Mouse (Mus musculus): ENCODE measurements around the gene Pkdrej. TPM values are rescaled to one million over a fixed set of nuclear protein-coding genes. Genes with fewer than 3 reads are reported as not detected.
"Not testable (repeated sequence)": the region's sequence is repeated elsewhere in the genome, so short reads cannot be mapped to it uniquely, and the experiment has no call there.

Pkdrej gene
- 0.14 and 0.21 TPM in 2 replicates for polyA plus RNA-seq (2014; fragmentation: Nextera tagmentation; extraction: Ambion mirVana)

- ATAC-seq (ENCODE audit: insufficient number of reproducible peaks, low FRiP score, low TSS enrichment, low read depth) = peak; percentile 65; the same call in 1 of the 2 replicates
- H3K27me3 ChIP-seq (ENCODE audit: control insufficient read depth, insufficient read depth, low read length) = peaks cover 5% of the 10 kb centered on the region; the same call in 1 of the 2 replicates
- no peak within 1 kb of the TSS for H3K27ac ChIP-seq (replicated peaks; ENCODE audit: low read depth, low read length)
- peak within 1 kb of the TSS; percentile 45 for H3K4me3 ChIP-seq (ENCODE audit: low read depth, low read length)
- peak; percentile 64 for DNase-seq (ENCODE audit: low spot score)
- H3K9me3 ChIP-seq (ENCODE audit: control insufficient read depth, low read length) = no peaks in the 10 kb centered on the region; the same call in none of the 2 replicates
- H3K4me2 ChIP-seq (ENCODE audit: low read depth, severe bottlenecking) = peak within 1 kb of the TSS; percentile 95
- no peaks in the 10 kb centered on the region for H3K36me3 ChIP-seq (ENCODE audit: control insufficient read depth, insufficient read depth, low read length)
- H3K9ac ChIP-seq (ENCODE audit: low read length) = peak within 1 kb of the TSS; percentile 65
- WGBS = 3% methylated on average over 53 of the region's 65 CpGs
- H3K4me1 ChIP-seq (ENCODE audit: control insufficient read depth, insufficient read depth, low read length) = no peaks in the 10 kb centered on the region
Observed at GRCm38 (mm10) chr15:85821203-85822010, at the start of gene Pkdrej. TSS of gene Pkdrej (minus strand) at chr15:85821734.

DNA sequence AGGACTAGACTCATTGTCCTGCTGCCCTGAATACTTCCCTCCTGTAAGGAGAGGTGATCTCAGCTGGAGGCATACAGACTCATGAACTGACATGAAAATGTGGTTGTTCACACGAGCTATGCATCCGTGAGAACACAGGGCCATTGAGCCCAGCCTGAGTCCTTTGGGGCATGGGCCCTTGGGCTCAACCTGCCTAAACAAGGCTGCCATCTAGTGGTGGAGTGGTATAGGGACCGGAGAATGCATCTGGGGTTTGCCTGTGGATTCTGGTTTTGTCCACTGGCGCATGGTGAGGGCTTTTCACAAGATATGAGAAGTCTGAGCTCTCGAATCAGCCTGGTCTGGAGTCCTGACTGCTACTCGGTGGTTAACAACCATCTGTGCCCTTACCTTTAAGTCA is 46.2 kb upstream of the Pkdrej start:
- Histone ChIP-seq H3K27ac (replicated peaks; ENCODE audit: low read depth, low read length) (no peak overlapping the region), H3K4me1 (ENCODE audit: control insufficient read depth, insufficient read depth, low read length) (no peaks in the 10 kb centered on the region), H3K36me3 (ENCODE audit: control insufficient read depth, insufficient read depth, low read length) (peaks cover 35% of the 10 kb centered on the region), H3K9ac (ENCODE audit: low read length) (no peak overlapping the region), H3K9me3 (ENCODE audit: control insufficient read depth, low read length) (no peaks in the 10 kb centered on the region), H3K4me3 (ENCODE audit: low read depth, low read length) (no peak overlapping the region), H3K4me2 (ENCODE audit: low read depth, severe bottlenecking) (no peak overlapping the region), H3K27me3 (ENCODE audit: control insufficient read depth, insufficient read depth, low read length) (no peaks in the 10 kb centered on the region)
- 57% methylated on average over 6 of the region's 6 CpGs for WGBS
- ATAC-seq (ENCODE audit: insufficient number of reproducible peaks, low FRiP score, low TSS enrichment, low read depth) (no peak), DNase-seq (ENCODE audit: low spot score) (peak; percentile 73)

DNA sequence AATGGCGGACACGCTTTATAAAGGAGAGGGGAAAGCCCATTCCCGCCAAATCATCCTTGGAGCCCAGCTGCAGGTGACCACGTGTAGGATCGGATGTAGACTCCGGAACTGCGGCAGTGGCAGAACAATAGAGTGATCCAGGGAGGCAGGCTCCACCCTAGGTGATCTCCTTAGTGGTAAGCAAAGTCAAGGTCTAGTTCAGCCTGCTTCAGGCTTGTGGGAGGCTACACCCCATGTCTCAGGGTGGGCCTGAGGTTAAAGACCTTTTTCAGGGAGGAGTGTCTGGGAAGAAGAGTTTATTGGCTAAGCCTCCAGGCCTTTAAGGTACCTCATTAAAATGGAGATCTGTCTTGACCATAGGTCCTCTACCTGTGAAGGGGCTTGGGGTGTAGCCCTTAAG is 44.4 kb upstream of the Pkdrej start:
- H3K36me3 ChIP-seq (ENCODE audit: control insufficient read depth, insufficient read depth, low read length) = peaks cover 27% of the 10 kb centered on the region
- not testable (repeated sequence) for H3K27ac ChIP-seq (replicated peaks; ENCODE audit: low read depth, low read length); H3K9me3 ChIP-seq (ENCODE audit: control insufficient read depth, low read length); H3K4me3 ChIP-seq (ENCODE audit: low read depth, low read length); H3K27me3 ChIP-seq (ENCODE audit: control insufficient read depth, insufficient read depth, low read length); DNase-seq (ENCODE audit: low spot score); H3K4me2 ChIP-seq (ENCODE audit: low read depth, severe bottlenecking); H3K4me1 ChIP-seq (ENCODE audit: control insufficient read depth, insufficient read depth, low read length); ATAC-seq (ENCODE audit: insufficient number of reproducible peaks, low FRiP score, low TSS enrichment, low read depth); H3K9ac ChIP-seq (ENCODE audit: low read length)
- 93% methylated on average over 7 of the region's 7 CpGs for WGBS

- Histone ChIP-seq H3K9ac (ENCODE audit: low read length) (peak within 1 kb of the TSS; percentile 77), H3K4me2 (ENCODE audit: low read depth, severe bottlenecking) (peak within 1 kb of the TSS; percentile 87), H3K27me3 (ENCODE audit: control insufficient read depth, insufficient read depth, low read length) (no peaks in the 10 kb centered on the region), H3K27ac (replicated peaks; ENCODE audit: low read depth, low read length) (peak within 1 kb of the TSS; percentile 43; the same call in 1 of the 2 replicates), H3K9me3 (ENCODE audit: control insufficient read depth, low read length) (no peaks in the 10 kb centered on the region), H3K4me3 (ENCODE audit: low read depth, low read length) (peak within 1 kb of the TSS; percentile 74), H3K36me3 (ENCODE audit: control insufficient read depth, insufficient read depth, low read length) (peaks cover 16% of the 10 kb centered on the region), H3K4me1 (ENCODE audit: control insufficient read depth, insufficient read depth, low read length) (peaks cover 6% of the 10 kb centered on the region)
- under 1% methylated on average over 42 of the region's 42 CpGs for WGBS
- DNase-seq (ENCODE audit: low spot score) (peak; percentile 95), ATAC-seq (ENCODE audit: insufficient number of reproducible peaks, low FRiP score, low TSS enrichment, low read depth) (peak; percentile 97)
Observed at GRCm38 (mm10) chr15:85859490-85860031, 38.0 kb upstream of the Pkdrej start, which contains the start of gene Gtse1. TSS of gene Gtse1 (plus strand) at chr15:85859745.

DNA sequence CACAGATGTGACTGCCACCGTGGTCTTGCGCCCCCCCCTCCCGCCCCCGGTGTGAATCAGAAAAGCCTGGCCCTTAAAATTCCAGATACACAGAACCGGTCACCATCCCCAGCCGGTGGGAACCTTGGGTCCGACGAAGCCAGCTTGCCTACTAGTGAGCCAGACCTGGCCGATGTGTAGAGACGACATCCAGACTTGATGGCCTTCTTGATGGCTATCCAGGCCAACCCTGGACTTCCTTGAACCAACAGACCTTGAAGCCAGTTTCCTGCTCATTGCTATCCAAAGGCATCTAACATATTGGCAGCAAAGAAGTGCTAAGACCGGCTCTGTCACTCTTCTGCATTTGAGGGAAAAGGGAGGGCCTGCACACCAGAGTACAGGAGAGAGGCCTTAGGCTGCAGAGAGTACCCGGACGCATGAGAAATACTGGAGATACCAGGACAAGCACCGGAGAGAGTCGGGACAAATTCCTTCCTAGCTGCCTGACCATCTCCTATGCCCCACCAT is 37.5 kb upstream of the Pkdrej start:
- ATAC-seq (ENCODE audit: insufficient number of reproducible peaks, low FRiP score, low TSS enrichment, low read depth) (no peak; the same call in 1 of the 2 replicates), DNase-seq (ENCODE audit: low spot score) (no peak)
- Histone ChIP-seq H3K9ac (ENCODE audit: low read length) (peak overlapping the region; percentile 75), H3K4me3 (ENCODE audit: low read depth, low read length) (peak overlapping the region; percentile 74), H3K27ac (replicated peaks; ENCODE audit: low read depth, low read length) (no peak overlapping the region; the same call in 1 of the 2 replicates), H3K9me3 (ENCODE audit: control insufficient read depth, low read length) (no peaks in the 10 kb centered on the region), H3K27me3 (ENCODE audit: control insufficient read depth, insufficient read depth, low read length) (no peaks in the 10 kb centered on the region), H3K4me1 (ENCODE audit: control insufficient read depth, insufficient read depth, low read length) (peaks cover 6% of the 10 kb centered on the region), H3K36me3 (ENCODE audit: control insufficient read depth, insufficient read depth, low read length) (peaks cover 14% of the 10 kb centered on the region), H3K4me2 (ENCODE audit: low read depth, severe bottlenecking) (peak overlapping the region; percentile 87)
- 11% methylated on average over 15 of the region's 15 CpGs for whole genome bisulfite sequencing

DNA sequence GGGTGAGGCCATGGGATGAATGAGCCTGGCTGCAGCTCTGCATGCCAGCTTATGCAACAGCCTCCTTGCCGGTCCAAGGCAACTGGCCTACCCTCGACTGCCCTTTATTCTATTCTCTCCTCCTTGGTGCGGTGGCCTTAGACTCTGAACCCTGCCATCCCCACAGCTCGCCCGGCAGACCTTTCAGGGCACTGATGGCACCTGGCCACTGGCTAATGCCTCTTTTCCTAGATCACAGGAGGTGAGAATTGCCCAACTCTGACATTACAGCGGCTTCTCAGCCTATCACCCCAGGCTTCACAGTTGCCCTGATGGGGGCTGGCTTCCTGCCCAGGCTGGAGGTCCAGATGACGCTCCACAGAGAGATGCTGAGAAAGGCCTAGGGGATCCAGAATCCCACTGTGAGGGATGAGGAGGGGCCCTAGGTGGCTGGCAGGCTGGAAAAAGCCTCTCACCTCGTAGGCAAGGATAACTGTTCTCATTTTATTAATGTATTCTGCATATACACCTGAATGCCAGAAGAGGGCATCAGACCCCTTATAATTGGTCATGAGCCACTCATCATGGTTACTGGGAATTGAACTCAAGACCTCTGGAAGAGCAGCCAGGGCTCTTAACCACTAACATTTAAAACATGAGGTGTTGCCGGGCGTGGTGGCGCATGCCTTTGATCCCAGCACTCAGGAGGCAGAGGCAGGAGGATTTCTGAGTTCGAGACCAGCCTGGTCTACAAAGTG is 30.3 kb upstream of the Pkdrej start:
- DNase-seq (ENCODE audit: low spot score) = no peak
- H3K27ac ChIP-seq (replicated peaks; ENCODE audit: low read depth, low read length) = no peak overlapping the region
- no peak overlapping the region for H3K4me2 ChIP-seq (ENCODE audit: low read depth, severe bottlenecking)
- H3K27me3 ChIP-seq (ENCODE audit: control insufficient read depth, insufficient read depth, low read length) = no peaks in the 10 kb centered on the region
- ATAC-seq (ENCODE audit: insufficient number of reproducible peaks, low FRiP score, low TSS enrichment, low read depth) = no peak
- 79% methylated on average over 12 of the region's 12 CpGs for WGBS
- H3K4me3 ChIP-seq (ENCODE audit: low read depth, low read length) = no peak overlapping the region
- no peak overlapping the region for H3K9ac ChIP-seq (ENCODE audit: low read length)
- no peaks in the 10 kb centered on the region for H3K9me3 ChIP-seq (ENCODE audit: control insufficient read depth, low read length)
- no peaks in the 10 kb centered on the region for H3K4me1 ChIP-seq (ENCODE audit: control insufficient read depth, insufficient read depth, low read length)
- no peaks in the 10 kb centered on the region; the same call in 1 of the 2 replicates for H3K36me3 ChIP-seq (ENCODE audit: control insufficient read depth, insufficient read depth, low read length)

GRCm38 (mm10) chr15:85845071-85845470 is 23.5 kb upstream of the Pkdrej start:
- H3K27me3 ChIP-seq (ENCODE audit: control insufficient read depth, insufficient read depth, low read length) = no peaks in the 10 kb centered on the region
- no peaks in the 10 kb centered on the region for H3K9me3 ChIP-seq (ENCODE audit: control insufficient read depth, low read length)
- H3K4me1 ChIP-seq (ENCODE audit: control insufficient read depth, insufficient read depth, low read length) = no peaks in the 10 kb centered on the region
- no peak overlapping the region for H3K4me3 ChIP-seq (ENCODE audit: low read depth, low read length)
- ATAC-seq (ENCODE audit: insufficient number of reproducible peaks, low FRiP score, low TSS enrichment, low read depth) (no peak), DNase-seq (ENCODE audit: low spot score) (no peak)
- H3K4me2 ChIP-seq (ENCODE audit: low read depth, severe bottlenecking) = no peak overlapping the region
- H3K27ac ChIP-seq (replicated peaks; ENCODE audit: low read depth, low read length) = no peak overlapping the region
- no peak overlapping the region for H3K9ac ChIP-seq (ENCODE audit: low read length)
- H3K36me3 ChIP-seq (ENCODE audit: control insufficient read depth, insufficient read depth, low read length) = no peaks in the 10 kb centered on the region

- Histone ChIP-seq H3K9me3 (ENCODE audit: control insufficient read depth, low read length) (no peaks in the 10 kb centered on the region), H3K9ac (ENCODE audit: low read length) (no peak overlapping the region), H3K27me3 (ENCODE audit: control insufficient read depth, insufficient read depth, low read length) (no peaks in the 10 kb centered on the region), H3K36me3 (ENCODE audit: control insufficient read depth, insufficient read depth, low read length) (no peaks in the 10 kb centered on the region), H3K4me3 (ENCODE audit: low read depth, low read length) (no peak overlapping the region), H3K4me2 (ENCODE audit: low read depth, severe bottlenecking) (no peak overlapping the region), H3K4me1 (ENCODE audit: control insufficient read depth, insufficient read depth, low read length) (no peaks in the 10 kb centered on the region), H3K27ac (replicated peaks; ENCODE audit: low read depth, low read length) (no peak overlapping the region)
- DNase-seq (ENCODE audit: low spot score) (no peak), ATAC-seq (ENCODE audit: insufficient number of reproducible peaks, low FRiP score, low TSS enrichment, low read depth) (no peak)
- 80% methylated on average over 5 of the region's 5 CpGs for WGBS
Observed at GRCm38 (mm10) chr15:85841796-85842360, 20.3 kb upstream of the Pkdrej start.
